In the genomic region with DNA sequence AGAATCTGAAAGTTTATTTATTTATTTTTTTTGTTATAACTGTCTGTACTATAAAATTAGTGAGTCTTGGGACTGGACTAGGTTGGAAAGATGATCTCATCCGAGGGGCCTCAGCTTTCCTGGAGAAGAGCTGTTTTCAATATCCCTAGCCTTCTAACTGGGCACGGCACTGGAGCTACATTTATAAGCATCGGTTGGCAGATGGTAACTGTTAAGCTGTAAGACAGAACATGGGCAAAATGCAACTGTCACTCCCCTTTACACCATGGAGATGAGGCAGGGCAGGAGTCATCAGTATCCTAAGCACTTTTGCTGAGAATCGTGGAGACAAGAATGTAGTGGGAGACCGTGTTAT, we compare ENCODE assay signal across 26 mouse cellular contexts.
A peak's percentile ranks its signal among the peaks of the same experiment; 100 is the strongest.
DNase-seq lines count a peak whose midpoint lies in the region; ATAC-seq lines count a peak whose summit lies in the region.
"Had no signal": no experiment of that assay in that cellular context is flagged by ENCODE, and none has a peak within 500 bp of the region (broad histone marks: within the 10 kb centered on the region; RNA-seq: fewer than 3 reads in every experiment).

No protein-coding gene starts in this region.

- H3K4me3 ChIP-seq in hindbrain, embryonic 13.5 days, result no peak overlapping the region
- H3K4me3 ChIP-seq in hindbrain, embryonic 10.5 days, result no peak overlapping the region
- no peak overlapping the region for H3K4me3 ChIP-seq in embryonic facial prominence, embryonic 13.5 days
- no peak overlapping the region for H3K4me3 ChIP-seq in hindbrain, embryonic 15.5 days
- H3K4me3 ChIP-seq: heart, embryonic 12.5 days; intestine, embryonic 15.5 days; lung, embryonic 15.5 days; midbrain, embryonic 10.5 days; midbrain, embryonic 15.5 days; neural tube, embryonic 15.5 days; stomach, embryonic 15.5 days had no signal

- no peaks in the 10 kb centered on the region for H3K9me3 ChIP-seq in hindbrain, embryonic 13.5 days
- H3K9me3 ChIP-seq in hindbrain, embryonic 10.5 days, result no peaks in the 10 kb centered on the region
- H3K9me3 ChIP-seq in embryonic facial prominence, embryonic 13.5 days, result no peaks in the 10 kb centered on the region
- H3K9me3 ChIP-seq in hindbrain, embryonic 15.5 days, result no peaks in the 10 kb centered on the region
- H3K9me3 ChIP-seq: heart, embryonic 12.5 days; intestine, embryonic 15.5 days; lung, embryonic 15.5 days; midbrain, embryonic 10.5 days; midbrain, embryonic 15.5 days; neural tube, embryonic 15.5 days; stomach, embryonic 15.5 days had no signal

- 79% methylated on average over 5 of the region's 5 CpGs for WGBS in hindbrain, embryonic 13.5 days
- 77% methylated on average over 5 of the region's 5 CpGs for WGBS in hindbrain, embryonic 10.5 days
- WGBS in embryonic facial prominence, embryonic 13.5 days, result 21% methylated on average over 5 of the region's 5 CpGs
- WGBS in hindbrain, embryonic 15.5 days, result 64% methylated on average over 5 of the region's 5 CpGs

- no peak for DNase-seq in hindbrain, embryonic 10.5 days (ENCODE audit: low spot score)
- no peak for DNase-seq in kidney, adult 11 months
- DNase-seq in c-Kit-positive CD71-positive TER-119-positive erythroid progenitor cells, embryonic 14.5 days (ENCODE audit: low spot score), result no peak
- no peak for DNase-seq in heart, adult 8-10 months (ENCODE audit: low spot score)
- DNase-seq: adrenal gland, postnatal 25 days; cerebellum, adult 18-20 months; forebrain, postnatal 0 days; heart, adult 18-20 months; kidney, adult 8-10 months; kidney, postnatal 4 days; layer of hippocampus, postnatal 36 days; retina, postnatal 1 day; right cerebral cortex, postnatal 25 days had no signal

- ATAC-seq in hindbrain, embryonic 13.5 days (ENCODE audit: low FRiP score), result no peak
- peak; percentile 59; the same call in 1 of the 2 replicates for ATAC-seq in embryonic facial prominence, embryonic 13.5 days (ENCODE audit: insufficient number of reproducible peaks, insufficient read depth, low FRiP score, low TSS enrichment, low read depth)
- 0 out of 2 replicates have a peak, but pooled peaks have one; percentile 27 for ATAC-seq in hindbrain, embryonic 15.5 days (ENCODE audit: low FRiP score, low read depth)
- ATAC-seq: CD4-positive, CD25-positive, alpha-beta regulatory T cell, adult 4 months; forebrain, postnatal 0 days; intestine, embryonic 15.5 days; midbrain, embryonic 15.5 days had no signal

- H3K36me3 ChIP-seq in hindbrain, embryonic 13.5 days, result no peaks in the 10 kb centered on the region
- H3K36me3 ChIP-seq in hindbrain, embryonic 10.5 days, result no peaks in the 10 kb centered on the region
- no peaks in the 10 kb centered on the region for H3K36me3 ChIP-seq in embryonic facial prominence, embryonic 13.5 days
- no peaks in the 10 kb centered on the region for H3K36me3 ChIP-seq in hindbrain, embryonic 15.5 days
- H3K36me3 ChIP-seq: heart, embryonic 12.5 days; intestine, embryonic 15.5 days; lung, embryonic 15.5 days; midbrain, embryonic 10.5 days; midbrain, embryonic 15.5 days; neural tube, embryonic 15.5 days; stomach, embryonic 15.5 days had no signal

- H3K9ac ChIP-seq in hindbrain, embryonic 13.5 days, result no peak overlapping the region
- no peak overlapping the region for H3K9ac ChIP-seq in embryonic facial prominence, embryonic 13.5 days
- H3K9ac ChIP-seq in hindbrain, embryonic 15.5 days, result no peak overlapping the region
- H3K9ac ChIP-seq: forebrain, postnatal 0 days; heart, embryonic 12.5 days; intestine, embryonic 15.5 days; lung, embryonic 15.5 days; midbrain, embryonic 15.5 days; neural tube, embryonic 15.5 days; stomach, embryonic 15.5 days had no signal

- no peak overlapping the region for H3K4me2 ChIP-seq in hindbrain, embryonic 13.5 days
- H3K4me2 ChIP-seq in embryonic facial prominence, embryonic 13.5 days, result no peak overlapping the region
- H3K4me2 ChIP-seq in hindbrain, embryonic 15.5 days, result no peak overlapping the region
- H3K4me2 ChIP-seq: heart, embryonic 12.5 days; intestine, embryonic 15.5 days; liver, embryonic 11.5 days; lung, embryonic 15.5 days; midbrain, embryonic 15.5 days; neural tube, embryonic 15.5 days; stomach, embryonic 15.5 days had no signal

- 0 out of 2 replicates have a peak overlapping the region, but pooled peaks have one; percentile 10 for H3K27ac ChIP-seq in hindbrain, embryonic 13.5 days
- H3K27ac ChIP-seq in hindbrain, embryonic 10.5 days, result no peak overlapping the region; the same call in 1 of the 2 replicates
- peak overlapping the region; percentile 88 for H3K27ac ChIP-seq in embryonic facial prominence, embryonic 13.5 days
- 0 out of 2 replicates have a peak overlapping the region, but pooled peaks have one; percentile 37 for H3K27ac ChIP-seq in hindbrain, embryonic 15.5 days (replicated peaks)
- H3K27ac ChIP-seq: intestine, embryonic 15.5 days; kidney, postnatal 0 days; lung, embryonic 15.5 days; midbrain, embryonic 15.5 days; neural tube, embryonic 15.5 days; stomach, embryonic 15.5 days had no signal

- no peaks in the 10 kb centered on the region for H3K4me1 ChIP-seq in hindbrain, embryonic 13.5 days (replicated peaks)
- 0 out of 2 replicates have a peak, but pooled peaks cover 5% of the 10 kb centered on the region for H3K4me1 ChIP-seq in hindbrain, embryonic 10.5 days (replicated peaks)
- peaks cover 21% of the 10 kb centered on the region for H3K4me1 ChIP-seq in embryonic facial prominence, embryonic 13.5 days
- H3K4me1 ChIP-seq in hindbrain, embryonic 15.5 days (replicated peaks), result 0 out of 2 replicates have a peak, but pooled peaks cover 6% of the 10 kb centered on the region
- H3K4me1 ChIP-seq: heart, embryonic 12.5 days; intestine, embryonic 15.5 days; lung, embryonic 15.5 days; midbrain, embryonic 15.5 days; neural tube, embryonic 15.5 days; stomach, embryonic 15.5 days had no signal

- H3K27me3 ChIP-seq in hindbrain, embryonic 13.5 days, result no peaks in the 10 kb centered on the region
- no peaks in the 10 kb centered on the region for H3K27me3 ChIP-seq in hindbrain, embryonic 10.5 days (ENCODE audit: insufficient read depth, poor library complexity, severe bottlenecking)
- no peaks in the 10 kb centered on the region for H3K27me3 ChIP-seq in embryonic facial prominence, embryonic 13.5 days
- H3K27me3 ChIP-seq in hindbrain, embryonic 15.5 days, result no peaks in the 10 kb centered on the region
- H3K27me3 ChIP-seq: heart, embryonic 12.5 days; intestine, embryonic 15.5 days; lung, embryonic 15.5 days; midbrain, embryonic 15.5 days; neural tube, embryonic 15.5 days; stomach, embryonic 15.5 days had no signal
